Mouse (Mus musculus) lung, postnatal 4 days (tissue): ENCODE results near the gene Hoxb7.

Experiments
- DNase-seq, 2 experiments: peaks; one replicate each; pipeline ENCODE4 v3.0.0; 2021

Gene Hoxb7

GRCm38 (mm10) chr11:96301837-96302236, 15.4 kb downstream of the Hoxb7 start:
- DNase-seq = peak; percentile 68 to 90

- DNase-seq = no peak
Observed at GRCm38 (mm10) chr11:96302381-96303150, 16.1 kb downstream of the Hoxb7 start.

DNA sequence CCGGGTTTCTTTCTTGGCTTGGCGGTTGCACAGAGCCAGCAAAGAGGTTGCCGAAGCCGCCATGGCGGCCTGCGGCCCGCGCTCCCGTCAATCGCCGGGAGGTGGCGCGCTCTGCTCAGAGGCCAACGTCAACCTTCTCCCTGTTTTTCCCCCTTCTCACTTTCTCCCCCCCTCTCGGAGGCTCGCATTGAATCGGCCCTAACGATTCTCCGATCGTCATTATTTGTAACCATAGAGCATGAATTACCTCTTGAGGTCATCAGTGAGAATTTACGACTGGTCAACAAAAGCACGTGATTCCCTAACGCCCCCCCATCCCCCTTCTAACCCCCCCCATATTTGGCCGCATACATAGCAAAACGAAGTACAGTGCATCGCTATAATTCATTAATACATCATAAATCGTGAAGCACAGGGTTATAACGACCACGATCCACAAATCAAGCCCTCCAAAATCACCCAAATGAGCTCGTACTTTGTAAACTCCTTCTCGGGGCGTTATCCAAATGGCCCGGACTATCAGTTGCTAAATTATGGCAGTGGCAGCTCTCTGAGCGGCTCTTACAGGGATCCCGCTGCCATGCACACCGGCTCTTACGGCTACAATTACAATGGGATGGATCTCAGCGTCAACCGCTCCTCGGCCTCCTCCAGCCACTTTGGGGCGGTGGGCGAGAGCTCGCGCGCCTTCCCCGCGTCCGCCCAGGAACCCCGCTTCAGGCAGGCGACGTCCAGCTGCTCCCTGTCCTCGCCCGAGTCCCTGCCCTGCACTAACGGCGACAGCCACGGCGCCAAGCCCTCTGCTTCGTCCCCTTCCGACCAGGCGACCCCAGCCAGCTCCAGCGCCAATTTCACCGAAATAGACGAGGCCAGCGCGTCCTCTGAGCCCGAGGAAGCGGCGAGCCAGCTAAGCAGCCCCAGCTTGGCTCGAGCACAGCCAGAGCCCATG, 17.0 kb downstream of the Hoxb7 start, which contains the start of gene Hoxb5:
Gene Hoxb5 (plus strand): TSS at position 186 of the 949 bp plus-strand sequence.
- DNase-seq = peak; percentile 91 to 92

DNA sequence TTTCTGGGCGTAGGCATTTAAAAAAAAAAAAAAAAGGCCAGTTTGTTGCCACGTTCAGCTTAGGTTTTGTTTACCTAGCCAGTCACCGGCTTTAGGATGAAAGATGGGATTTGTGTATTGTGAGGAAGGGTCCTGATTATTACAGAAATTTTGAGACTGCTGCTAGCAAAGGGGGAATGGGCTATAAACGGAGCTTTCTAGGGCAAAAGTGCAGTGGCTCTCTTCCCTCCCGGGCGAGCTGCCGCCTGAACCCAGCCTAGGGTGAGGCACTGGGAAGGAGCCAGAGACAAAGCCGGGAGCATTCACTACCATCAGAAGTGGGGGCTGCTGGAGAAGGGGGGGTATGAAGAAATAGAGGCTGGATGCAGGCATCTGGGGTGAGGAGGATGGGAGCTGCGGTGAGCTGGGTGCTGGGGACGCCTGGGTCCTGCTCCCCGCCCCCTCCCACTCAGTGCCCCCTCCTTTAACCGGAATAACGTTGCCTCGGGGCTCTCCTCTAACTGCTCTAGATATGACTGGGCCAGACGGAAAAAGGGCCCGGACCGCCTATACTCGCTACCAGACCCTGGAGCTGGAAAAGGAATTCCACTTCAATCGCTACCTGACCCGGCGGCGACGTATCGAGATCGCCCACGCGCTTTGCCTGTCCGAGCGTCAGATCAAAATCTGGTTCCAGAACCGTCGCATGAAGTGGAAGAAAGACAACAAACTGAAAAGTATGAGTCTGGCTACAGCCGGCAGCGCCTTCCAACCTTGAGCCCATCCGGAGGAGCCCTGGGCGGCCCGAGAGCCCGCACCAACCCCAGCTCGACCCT, 18.2 kb downstream of the Hoxb7 start:
- DNase-seq = no peak

- no peak for DNase-seq
Observed at GRCm38 (mm10) chr11:96305505-96306182, 19.2 kb downstream of the Hoxb7 start.

- no peak for DNase-seq
Observed at GRCm38 (mm10) chr11:96306183-96306907, 19.9 kb downstream of the Hoxb7 start.

DNA sequence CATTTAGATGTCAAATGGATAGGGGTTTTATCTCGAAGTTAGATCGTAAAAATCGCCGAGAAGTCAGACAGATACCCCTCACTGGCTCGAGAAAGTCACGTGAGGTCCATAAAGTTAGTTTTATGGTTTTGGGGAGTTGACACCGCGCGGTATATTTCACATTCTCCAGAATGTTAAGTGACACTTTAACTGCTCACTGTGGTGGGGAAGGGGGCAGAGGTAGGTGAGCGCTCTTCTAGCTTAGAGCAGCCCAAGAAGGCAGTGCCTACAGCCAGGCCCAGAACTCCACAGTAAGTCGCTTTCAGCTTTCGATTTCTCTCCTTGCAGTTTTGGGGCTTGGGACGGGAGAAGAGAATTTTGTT, 20.5 kb downstream of the Hoxb7 start:
- DNase-seq = no peak

DNA sequence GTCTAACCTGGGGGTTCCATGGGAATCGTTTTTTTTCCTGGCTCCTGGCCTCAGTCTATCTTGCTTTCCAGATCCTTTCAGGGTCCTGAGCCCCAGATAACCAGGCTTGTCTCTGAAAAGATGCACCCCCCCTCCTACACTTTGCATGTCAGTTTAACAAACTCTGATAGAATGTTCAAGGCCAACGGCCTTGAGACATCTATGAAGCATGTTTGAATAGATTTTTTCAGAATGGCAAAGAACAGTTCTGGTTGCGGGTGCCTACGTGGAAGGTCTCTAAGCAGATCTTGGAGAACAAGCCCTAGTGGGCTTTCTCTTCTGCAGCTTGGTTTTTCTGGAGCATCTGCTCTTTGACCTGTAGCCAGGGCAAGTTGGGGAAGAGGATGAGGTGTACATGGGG, 22.3 kb downstream of the Hoxb7 start:
- no peak for DNase-seq

DNA sequence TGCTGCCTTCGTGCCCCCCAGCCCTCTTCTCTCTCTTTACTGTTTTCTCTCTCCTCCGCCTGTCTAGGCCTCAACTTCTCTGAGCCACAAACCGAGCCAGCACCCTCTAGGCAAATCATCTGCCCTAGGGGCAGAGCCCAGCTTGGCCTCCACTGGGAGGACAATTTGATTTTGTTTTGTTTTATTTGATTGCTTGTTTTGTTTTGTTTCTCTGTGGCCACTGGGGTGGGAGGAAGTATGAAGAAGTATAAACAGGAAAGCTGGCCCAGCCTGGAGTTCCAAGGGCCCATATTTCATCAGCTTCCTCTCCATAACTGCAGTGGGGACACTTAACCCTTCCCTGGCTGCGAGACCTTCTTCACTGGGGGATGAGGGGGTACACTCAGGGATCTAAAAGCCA, 22.9 kb downstream of the Hoxb7 start:
- peak; percentile 69 to 73 for DNase-seq

GRCm38 (mm10) chr11:96310183-96310938, 23.9 kb downstream of the Hoxb7 start:
- DNase-seq = no peak

GRCm38 (mm10) chr11:96311097-96311496, 24.7 kb downstream of the Hoxb7 start:
- DNase-seq = no peak

GRCm38 (mm10) chr11:96311520-96312417, 25.3 kb downstream of the Hoxb7 start:
- peak; percentile 85 to 87 for DNase-seq

DNA sequence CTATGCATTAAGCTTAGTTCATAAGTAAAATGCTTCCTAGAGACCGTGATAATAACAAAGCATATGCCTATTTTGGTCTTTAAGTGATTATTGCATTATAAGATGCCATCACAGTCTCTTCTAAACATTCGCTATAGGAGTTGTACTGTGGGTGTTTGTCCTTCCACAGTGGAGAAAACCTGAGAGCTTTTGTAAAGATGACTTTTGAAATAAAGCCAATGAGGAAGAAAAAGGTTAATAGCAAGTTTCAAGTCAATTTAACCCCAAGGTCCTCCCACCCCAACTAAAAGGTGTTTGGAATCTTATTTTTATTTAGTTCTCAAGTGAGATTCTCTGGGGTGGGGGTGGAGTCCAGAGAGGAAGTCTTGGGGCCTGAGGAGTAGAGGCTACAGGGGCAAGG, 26.7 kb downstream of the Hoxb7 start:
- DNase-seq = no peak

DNA sequence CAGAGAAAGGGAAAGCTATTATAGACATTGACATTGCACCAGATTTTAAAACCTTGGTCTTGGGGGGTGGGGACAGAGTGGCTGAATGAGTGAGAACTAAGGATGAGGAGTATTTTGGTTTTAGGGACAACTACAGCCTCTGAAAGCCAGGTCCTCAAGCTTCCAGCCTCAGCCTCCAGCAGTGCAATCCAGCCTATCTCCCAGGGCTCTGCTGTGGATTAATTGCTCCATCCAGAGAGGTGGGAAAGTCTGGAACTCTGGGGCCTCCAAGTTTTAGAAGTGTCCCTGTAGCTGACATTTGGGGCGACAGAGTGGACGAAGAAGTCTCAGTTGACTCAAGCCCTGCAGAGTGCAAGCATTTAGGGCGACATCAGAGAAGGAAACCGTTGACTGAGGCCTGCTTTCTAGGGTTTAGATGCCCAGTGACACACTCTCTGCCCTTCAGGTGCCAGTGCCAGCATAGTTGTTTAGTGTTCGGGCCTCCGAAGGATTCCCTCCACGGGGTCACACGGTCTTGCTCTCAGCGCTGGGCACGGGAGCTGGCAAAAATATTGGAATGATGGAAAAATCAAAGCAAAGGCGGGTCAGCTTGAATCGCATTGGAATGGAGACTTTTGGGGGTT, 27.5 kb downstream of the Hoxb7 start:
- no peak for DNase-seq

DNA sequence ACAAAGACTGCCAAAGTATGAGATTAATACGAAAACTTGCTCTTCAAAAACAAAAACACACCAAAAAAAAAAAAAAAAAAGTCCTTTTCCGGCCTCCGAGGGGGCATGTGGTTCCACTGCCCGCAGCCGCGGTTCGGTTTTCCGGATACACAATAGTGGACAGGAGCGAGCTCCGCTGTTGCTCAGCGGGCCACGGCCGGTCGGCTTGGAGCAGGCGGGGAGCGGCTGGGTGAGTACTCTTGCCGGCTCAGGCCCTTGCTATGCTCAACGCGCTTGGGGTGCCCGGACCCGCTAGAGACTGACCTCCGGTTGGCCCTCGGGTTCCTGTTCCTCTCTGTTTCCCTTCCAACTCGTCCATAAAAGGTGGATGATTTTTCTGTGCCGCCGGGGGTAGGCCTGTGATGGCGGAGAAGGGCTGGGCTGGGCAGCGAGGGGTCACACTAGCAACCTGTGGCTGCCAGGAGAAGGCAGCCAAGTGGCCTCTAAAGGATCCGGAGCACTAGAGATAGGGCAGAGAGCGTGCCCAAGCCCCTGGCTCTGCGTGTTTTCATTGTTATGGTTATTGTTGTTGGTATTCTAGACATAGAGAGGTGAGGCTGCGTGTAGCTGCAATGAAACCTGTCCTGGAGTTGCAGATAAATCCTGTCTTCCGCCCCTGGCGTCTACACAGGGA, 28.4 kb downstream of the Hoxb7 start:
- peak; percentile 61 to 74 for DNase-seq

DNA sequence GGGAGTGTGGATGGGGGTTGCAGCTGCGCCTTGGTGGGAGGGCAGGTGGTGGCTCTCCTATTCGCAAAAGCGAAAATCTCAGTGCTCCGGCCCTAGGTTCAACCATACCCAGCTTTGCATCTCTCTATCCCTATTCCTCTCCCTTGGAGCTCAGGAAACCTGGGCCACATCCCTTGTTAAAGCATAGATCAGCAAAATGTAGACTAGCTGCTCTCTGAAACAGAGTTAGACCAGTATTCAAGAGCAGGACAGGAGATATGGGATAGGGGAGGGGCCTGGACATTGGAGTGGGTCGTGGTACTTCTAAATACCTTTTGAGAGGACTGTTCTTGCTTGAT, 28.9 kb downstream of the Hoxb7 start:
- DNase-seq = no peak

DNA sequence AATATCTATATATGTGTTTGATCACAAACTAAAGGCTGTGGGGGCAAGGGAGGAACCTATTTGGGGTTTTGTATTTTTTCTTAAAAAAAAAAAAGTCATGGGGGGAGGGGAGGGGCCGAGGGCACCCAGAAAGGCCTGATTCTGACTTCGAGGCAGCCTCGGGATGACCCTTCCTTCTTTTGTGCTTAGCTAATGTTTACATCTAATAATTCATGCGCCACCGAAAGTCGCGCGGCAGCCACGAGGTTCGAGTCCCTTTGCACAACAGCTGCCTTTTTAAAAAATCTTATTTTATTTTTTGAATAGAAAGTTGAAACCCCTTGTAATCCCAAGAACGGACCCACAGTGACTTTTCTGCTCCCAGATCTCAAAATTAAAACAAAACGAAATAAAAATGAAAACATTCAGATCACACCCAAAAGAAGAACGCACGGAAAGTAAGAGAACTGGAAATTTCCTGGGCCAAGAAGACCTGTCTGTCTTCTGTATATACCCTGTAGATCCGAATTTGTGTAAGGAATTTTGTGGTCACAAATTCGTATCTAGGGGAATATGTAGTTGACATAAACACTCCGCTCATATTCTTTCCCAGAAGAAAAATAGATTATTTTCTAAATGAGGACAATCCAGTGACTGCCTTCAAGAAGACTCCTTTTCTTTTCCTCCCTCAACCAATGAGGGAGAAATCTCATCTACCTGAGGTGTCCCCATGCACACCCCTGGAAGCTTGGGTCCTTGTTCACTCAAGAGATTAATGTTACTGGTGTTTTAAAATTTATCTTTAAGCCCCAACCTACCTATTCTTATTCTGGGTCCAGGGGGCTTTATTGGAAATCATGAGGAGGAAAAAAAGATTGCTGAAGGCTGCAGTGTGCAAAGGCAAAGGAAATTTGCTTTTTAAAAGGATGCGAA, 30.5 kb downstream of the Hoxb7 start:
- DNase-seq = no peak
